Mouse (Mus musculus) large intestine, adult 2 months (tissue): ENCODE data around the gene Ston2. TPM values are rescaled to one million over a fixed set of nuclear protein-coding genes. Genes with fewer than 3 reads are reported as not detected.
A peak's percentile ranks its signal among the peaks of the same experiment; 100 is the strongest.

ENCODE experiments used
- DNase-seq: peaks from one replicate; pipeline ENCODE4 v3.0.0-alpha.2; 2012; ENCODE audit warnings: low read depth, low spot score
- WGBS: fragments of 180-500 bp; shearing (Covaris S2); methylation state at CpG from one replicate; pipeline ENCODE4 v1.1.7; 2018; 5-methylcytosine and 5-hydroxymethylcytosine counted together
- polyA plus RNA-seq: library from polyadenylated mRNA; depleted of rRNA; stranded (reverse); fragments of >200 nt; gene quantifications from 2 replicates; pipeline ENCODE4 v1.2.3, GENCODE M21; 2012

Ston2 gene
- polyA plus RNA-seq, 1 experiment: 2.3 TPM

DNA sequence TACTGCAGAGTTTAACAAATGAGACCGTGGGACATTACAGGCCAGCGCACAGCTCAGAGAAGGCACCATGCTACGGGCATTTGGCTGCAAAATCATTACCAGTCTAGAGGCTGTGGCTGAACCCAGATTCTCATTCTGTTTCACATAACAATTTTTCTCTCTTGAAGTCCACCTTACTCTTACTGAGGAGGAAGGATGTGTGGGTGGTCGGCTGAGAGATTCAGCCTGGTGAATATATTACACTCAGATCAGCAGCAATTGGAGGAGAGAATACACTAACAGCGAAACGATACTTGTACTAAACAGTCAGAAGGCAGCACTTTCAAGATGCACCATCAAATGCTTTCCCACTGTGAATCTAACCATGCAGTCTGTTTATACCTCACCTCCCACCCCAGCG lies 74.8 kb downstream of the Ston2 start:
- no peak for DNase-seq
- 94% methylated on average over 7 of the region's 7 CpGs for WGBS

DNA sequence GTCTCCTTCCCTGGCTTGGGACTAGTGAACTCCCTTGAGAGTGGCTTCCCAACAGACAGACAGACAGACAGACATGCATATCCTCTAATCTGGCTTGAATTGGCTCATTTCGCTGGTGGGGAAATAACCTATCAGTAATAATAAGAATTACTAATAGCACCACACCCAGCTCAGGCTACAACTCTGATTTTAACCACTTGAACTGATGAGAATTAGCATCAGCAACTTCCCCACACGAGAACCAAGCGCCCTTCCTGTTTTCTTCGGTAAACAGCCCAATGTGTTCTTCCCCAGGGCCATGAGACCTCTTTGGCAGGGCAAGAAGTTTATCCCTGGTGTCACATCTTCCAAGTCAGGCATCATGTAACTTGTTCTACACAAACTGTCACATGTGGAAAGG lies 76.5 kb downstream of the Ston2 start:
- no peak for DNase-seq
- WGBS: 91% methylated on average over 4 of the region's 4 CpGs

DNA sequence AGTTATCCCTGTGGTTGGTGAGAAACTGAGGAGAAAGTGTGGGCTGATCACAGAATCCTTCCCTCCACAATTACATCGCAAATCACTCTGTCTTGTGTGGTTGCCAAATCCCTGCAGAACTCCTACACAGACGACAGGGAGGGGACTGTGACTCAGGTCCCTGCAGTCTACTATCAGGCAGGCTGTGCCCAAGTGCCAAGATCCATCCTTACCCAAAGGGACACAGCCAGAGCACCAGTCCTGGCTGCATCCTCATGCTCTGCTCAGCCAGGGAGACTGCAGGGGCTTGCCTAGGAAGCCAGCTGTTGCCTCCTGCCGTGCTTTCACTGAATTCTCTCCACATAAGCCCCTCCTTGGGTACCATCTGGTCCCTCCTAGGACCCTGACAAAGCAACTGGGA lies 77.3 kb downstream of the Ston2 start:
- no peak for DNase-seq
- 49% methylated on average over 3 of the region's 3 CpGs for whole genome bisulfite sequencing

DNA sequence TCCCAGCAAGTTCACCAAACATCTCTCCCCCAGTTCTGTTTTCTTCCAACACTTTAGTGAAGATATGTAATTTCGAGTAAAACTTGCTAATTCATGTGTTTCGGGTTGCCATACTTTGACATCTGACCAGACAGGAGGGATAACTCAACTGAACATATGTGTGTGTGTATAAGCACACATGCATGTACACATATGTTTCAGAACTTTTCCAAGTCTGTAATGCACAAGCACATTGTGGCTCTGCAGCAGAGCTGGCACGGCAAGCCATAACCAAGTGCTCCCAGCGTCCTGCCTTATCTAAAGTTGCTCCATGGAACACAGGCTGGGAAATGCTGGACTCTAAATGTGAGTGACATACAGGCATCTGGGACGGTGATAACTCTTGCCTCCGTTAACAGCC lies 78.6 kb downstream of the Ston2 start:
- DNase-seq: no peak
- WGBS: 82% methylated on average over 6 of the region's 6 CpGs

GRCm38 (mm10) chr12:91709232-91709631 lies 79.0 kb downstream of the Ston2 start:
- WGBS: 65% methylated on average over 5 of the region's 5 CpGs
- no peak for DNase-seq

- 89% methylated on average over 4 of the region's 4 CpGs for WGBS
- no peak for DNase-seq
Measured at GRCm38 (mm10) chr12:91707807-91708206, 80.4 kb downstream of the Ston2 start.

DNA sequence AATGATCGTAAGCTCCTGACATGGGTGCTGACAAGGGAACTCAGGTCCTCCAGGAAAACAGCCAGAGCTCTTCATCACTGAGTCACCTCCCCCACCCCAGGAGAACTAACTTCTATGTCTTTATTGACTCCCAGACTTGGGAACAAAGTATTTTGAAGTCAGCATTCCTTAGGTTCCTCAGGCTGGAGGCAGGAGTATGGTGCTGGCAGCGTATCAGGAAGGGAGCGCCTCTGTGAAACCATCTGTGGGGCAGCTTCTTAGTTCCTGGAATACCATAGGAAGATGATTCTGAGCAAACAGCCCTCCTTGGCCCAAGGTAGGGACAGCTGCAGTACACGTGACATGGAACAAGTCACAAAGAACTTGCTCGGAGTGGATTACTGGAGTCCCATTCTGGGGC lies 84.7 kb downstream of the Ston2 start:
- no peak for DNase-seq
- WGBS: 75% methylated on average over 5 of the region's 5 CpGs

DNA sequence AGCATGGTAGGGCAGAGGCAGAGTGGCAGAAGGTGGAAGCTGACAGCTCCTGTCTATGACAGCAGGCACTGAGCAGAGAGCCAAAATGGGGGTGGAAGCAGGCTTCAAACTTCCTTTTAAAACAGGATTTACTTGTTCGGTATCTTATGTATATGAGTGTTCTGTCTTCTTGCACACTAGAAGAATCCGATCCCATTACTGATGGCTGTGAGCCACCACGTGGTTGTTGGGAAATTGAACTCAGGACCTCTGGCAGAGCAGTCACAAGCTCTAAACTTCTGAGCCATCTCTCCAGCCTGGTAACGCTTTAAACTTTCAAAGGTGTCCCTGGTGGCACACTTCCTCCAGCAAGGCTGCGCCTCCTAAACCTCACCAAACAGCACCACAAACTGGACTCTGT lies 85.4 kb downstream of the Ston2 start:
- WGBS: 74% methylated on average over 5 of the region's 5 CpGs
- no peak for DNase-seq

DNA sequence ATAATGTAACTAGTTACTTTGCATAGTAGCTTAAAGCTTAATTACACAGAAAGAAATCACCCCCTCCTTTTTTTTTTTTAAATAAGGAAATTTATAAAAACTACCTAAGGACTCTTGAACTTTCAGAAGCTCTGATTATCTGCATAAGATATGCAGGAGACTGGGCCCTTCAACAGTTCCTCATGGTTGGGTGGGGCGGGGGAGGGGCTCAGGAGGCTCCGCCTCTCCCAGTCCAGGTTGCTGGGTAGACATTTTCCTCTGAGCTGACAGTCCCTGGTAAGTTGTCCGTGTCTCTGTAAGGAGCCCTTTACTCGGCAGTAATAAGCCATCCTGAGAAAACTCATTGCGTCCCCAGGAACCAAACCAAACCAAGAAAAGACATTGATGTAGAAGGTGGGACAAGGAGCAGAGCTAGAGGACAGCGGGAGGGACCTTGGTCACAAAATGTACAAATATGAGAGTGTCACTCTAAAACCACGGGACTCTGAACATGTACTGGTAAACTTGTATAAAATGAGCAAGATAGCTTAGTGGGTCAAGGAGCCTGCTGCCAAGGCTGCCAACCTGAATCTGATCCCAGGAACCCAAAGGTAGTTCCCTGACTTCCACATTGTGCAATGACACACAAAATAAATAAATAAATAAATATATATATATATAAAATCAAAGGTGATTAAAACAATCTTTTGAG lies 88.6 kb downstream of the Ston2 start:
- 88% methylated on average over 7 of the region's 7 CpGs for WGBS
- DNase-seq: no peak

DNA sequence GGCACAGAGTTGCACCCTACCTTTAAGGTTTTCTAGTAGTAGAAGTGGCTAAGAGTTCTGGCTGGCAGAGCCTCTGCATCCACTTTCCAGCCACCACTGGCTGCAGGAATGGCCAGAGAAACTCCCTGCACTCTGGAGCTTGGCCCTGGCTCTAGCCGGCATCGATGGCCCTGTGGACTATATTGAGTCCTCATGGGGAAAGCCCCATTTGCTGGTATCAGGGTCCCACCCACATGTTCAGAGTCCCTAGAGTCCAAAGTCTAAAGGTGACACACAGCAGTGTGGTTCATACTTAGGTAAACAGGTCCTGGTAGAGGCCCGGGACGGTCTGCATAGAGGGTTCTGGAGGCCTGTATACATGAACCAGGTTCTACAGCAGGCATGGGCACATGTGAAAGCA lies 92.0 kb downstream of the Ston2 start:
- DNase-seq: peak; percentile 69
- WGBS: 31% methylated on average over 4 of the region's 4 CpGs

DNA sequence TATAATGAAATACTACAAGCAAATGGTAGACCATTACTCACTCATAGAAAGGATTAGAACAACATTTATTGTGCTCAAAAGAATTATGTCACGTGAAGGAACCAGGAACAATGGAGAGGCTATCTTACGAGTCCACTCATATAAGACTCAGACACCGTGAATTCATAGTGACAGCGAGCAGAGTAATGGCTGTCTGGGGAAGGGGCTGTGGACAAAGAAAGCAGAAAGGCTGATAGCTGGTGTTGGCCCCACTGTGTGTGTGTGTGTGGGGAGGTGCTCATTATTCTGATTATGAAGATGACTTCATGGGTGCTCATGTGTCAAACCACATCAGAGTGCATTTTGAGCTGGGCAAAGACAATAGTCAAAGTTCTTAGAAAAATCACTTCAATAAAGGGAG lies 92.4 kb downstream of the Ston2 start:
- no peak for DNase-seq
- 84% methylated on average over 4 of the region's 4 CpGs for WGBS

DNA sequence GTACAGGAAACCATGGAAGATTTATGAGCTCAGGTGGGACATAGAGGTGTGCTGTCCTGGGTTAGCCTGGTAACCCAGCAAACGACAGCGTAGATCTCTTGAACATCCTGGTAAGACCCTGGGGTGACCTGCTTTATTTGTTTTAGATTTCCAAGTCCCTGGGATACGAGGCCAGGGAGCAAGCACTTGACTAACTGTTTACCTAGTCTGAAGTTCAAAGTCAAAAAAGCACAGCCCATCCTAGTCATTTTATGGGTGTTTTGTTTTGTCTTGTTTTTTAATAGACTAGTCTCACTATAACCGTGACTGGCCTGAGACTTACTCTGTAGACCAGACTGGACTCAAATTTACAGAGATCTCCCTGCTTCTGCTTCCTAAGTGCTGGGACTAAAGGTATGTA lies 93.4 kb downstream of the Ston2 start:
- peak; percentile 44 for DNase-seq
- 28% methylated on average over 4 of the region's 4 CpGs for WGBS

- DNase-seq: no peak
- 76% methylated on average over 7 of the region's 7 CpGs for WGBS
Measured at GRCm38 (mm10) chr12:91693566-91693965, 94.6 kb downstream of the Ston2 start.

GRCm38 (mm10) chr12:91692991-91693390 lies 95.2 kb downstream of the Ston2 start:
- 19% methylated on average over 3 of the region's 3 CpGs for WGBS
- DNase-seq: no peak

- DNase-seq: peak; percentile 71
Measured at GRCm38 (mm10) chr12:91685674-91686290, 102.4 kb downstream of the Ston2 start.

GRCm38 (mm10) chr12:91684840-91685415 lies 103.3 kb downstream of the Ston2 start:
- DNase-seq: no peak
- 64% methylated on average over 11 of the region's 11 CpGs for WGBS

More at GRCm38 (mm10) chr12:91685674-91686290, 102.4 kb downstream of the Ston2 start:
- 29% methylated on average over 13 of the region's 13 CpGs for WGBS

- DNase-seq: no peak
- 46% methylated on average over 15 of the region's 15 CpGs for WGBS
Measured at GRCm38 (mm10) chr12:91684101-91684839, 103.9 kb downstream of the Ston2 start.

DNA sequence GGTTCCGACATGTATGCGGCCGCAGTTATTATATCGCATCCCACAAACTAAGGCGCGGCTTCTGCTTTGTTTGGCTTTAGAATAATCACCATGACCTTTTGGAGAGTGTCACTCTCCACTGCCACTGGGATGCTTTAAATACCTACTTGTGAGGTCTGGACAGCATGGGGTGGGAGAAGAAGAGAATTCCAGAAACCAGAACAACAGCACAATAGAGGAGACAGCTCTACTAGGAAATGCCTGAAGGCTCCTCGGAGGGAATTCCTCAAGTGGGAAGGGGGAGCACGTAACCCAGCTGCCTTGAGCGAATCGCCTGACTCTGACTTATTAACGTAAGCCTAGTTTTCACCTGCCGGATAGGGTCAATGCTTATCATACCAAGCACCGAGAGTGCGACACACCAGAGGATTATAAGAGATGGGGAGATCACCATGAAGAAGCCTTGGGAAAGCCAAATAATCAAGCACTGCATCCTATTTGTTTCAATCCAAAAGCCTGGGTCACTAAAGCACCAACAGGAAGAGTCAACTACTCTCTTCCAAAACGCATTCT lies 104.6 kb downstream of the Ston2 start:
- 56% methylated on average over 15 of the region's 15 CpGs for WGBS
- no peak for DNase-seq

GRCm38 (mm10) chr12:91683096-91683495 lies 105.1 kb downstream of the Ston2 start:
- WGBS: 74% methylated on average over 3 of the region's 3 CpGs
- DNase-seq: no peak

DNA sequence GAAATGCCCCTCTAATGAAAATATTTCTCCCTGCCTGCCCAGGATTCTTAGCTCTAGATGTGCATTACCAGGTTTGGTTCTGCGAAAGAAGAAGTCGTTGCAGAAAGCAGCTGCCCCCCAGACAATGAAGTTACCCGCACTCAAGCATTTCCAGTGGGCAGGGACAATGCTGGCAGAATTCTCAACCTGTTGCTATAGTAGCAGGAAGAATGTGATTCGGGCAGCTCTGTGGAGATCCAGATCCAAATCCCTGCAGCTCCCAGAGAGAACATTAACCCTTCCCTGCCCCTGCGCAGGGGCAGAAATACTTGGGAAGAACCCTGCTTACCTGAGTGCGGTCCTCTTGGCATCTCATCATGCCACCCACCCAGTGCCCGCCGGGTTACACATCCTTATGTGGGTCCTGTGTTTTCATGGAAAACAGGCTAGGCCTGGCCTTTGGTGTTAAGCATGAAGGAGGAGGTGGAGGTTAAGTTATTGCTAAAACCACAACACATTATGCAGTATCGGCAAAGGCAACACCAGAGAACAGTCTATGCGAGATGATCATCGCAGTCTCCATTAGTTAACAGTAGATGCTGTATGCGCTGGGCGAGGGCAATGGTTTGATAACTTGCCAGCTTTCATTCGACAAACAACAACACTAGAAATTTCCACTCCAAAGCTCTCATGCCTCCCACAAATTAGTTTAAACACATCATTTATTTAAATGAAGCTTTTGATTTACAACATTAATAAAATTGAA lies 108.7 kb downstream of the Ston2 start:
- DNase-seq: no peak
- 81% methylated on average over 14 of the region's 14 CpGs for WGBS
